Mouse (Mus musculus) liver, adult 2 months (tissue): Measurements from ENCODE around the gene Cbx8. TPM values are rescaled to one million over a fixed set of nuclear protein-coding genes. Genes with fewer than 3 reads are reported as not detected.

Experiments used
- DNase-seq: peaks from one replicate; pipeline ENCODE4 v3.0.0-alpha.2; 2011; ENCODE audit warnings: low read depth, low spot score; ENCODE audit errors: extremely low read depth
- H3K27ac ChIP-seq: fragments of 200-500 bp; replicated peaks from 2 replicates; pipeline ENCODE4 v1.5.1; 2012; ENCODE audit warnings: low read depth, mild to moderate bottlenecking, control low read depth, inconsistent platforms, low read length; ENCODE audit not compliant: insufficient read depth
- H3K27me3 ChIP-seq: fragments of 200-500 bp; 2 replicates; pipeline ENCODE4 v1.6.1; 2012; ENCODE audit warnings: mild to moderate bottlenecking, moderate library complexity, low read length, inconsistent platforms; ENCODE audit not compliant: control insufficient read depth, insufficient read depth
- H3K36me3 ChIP-seq: fragments of 200-500 bp; 2 replicates; pipeline ENCODE4 v1.6.1; 2012; ENCODE audit warnings: low read length, inconsistent platforms; ENCODE audit not compliant: control insufficient read depth, insufficient read depth
- H3K4me1 ChIP-seq: fragments of 200-500 bp; 2 replicates; pipeline ENCODE4 v1.6.1; 2011; ENCODE audit warnings: low read length; ENCODE audit not compliant: control insufficient read depth, insufficient read depth
- H3K4me3 ChIP-seq: fragments of 200-500 bp; 2 replicates; pipeline ENCODE4 v1.5.1; 2011; ENCODE audit warnings: low read depth, mild to moderate bottlenecking, control low read depth, low read length, moderate library complexity; ENCODE audit not compliant: insufficient read depth
- H3K79me2 ChIP-seq: fragments of 200-500 bp; 2 replicates; pipeline ENCODE4 v1.6.1; 2012; ENCODE audit warnings: inconsistent platforms, mild to moderate bottlenecking, low read length, moderate library complexity; ENCODE audit not compliant: control insufficient read depth, insufficient read depth
- H3K9ac ChIP-seq: fragments of 200-500 bp; 2 replicates; pipeline ENCODE4 v1.6.1; 2012; ENCODE audit warnings: low read depth, mild to moderate bottlenecking, control low read depth, inconsistent platforms, low read length
- CTCF ChIP-seq: fragments of 200-500 bp; IDR thresholded peaks from 2 replicates; pipeline ENCODE4 v1.5.1; 2011; ENCODE audit warnings: low read depth, low read length, control low read depth
- POLR2A ChIP-seq: fragments of 200-500 bp; IDR thresholded peaks from 2 replicates; pipeline ENCODE4 v1.6.1; 2011; ENCODE audit warnings: low read length, control low read depth; ENCODE audit not compliant: insufficient read depth; ENCODE audit errors: extremely low read depth
- WGBS: fragments of 180-500 bp; shearing (Covaris S2); methylation state at CpG from one replicate; pipeline ENCODE4 v1.1.7; 2018; 5-methylcytosine and 5-hydroxymethylcytosine counted together
- polyA plus RNA-seq: library from polyadenylated mRNA; depleted of rRNA; stranded (reverse); fragments of >200 nt; gene quantifications from 2 replicates; pipeline ENCODE4 v1.2.3, GENCODE M21; 2012; rRNA removed
- total RNA-seq: library from RNA; depleted of rRNA; stranded (reverse); fragments of >200 nt; gene quantifications from 2 replicates; pipeline ENCODE4 v1.2.3, GENCODE M21; 2014; rRNA removed

The Cbx8 gene
- total RNA-seq (4.3 and 5.1 TPM in 2 replicates), polyA plus RNA-seq (1.7 and 4.4 TPM in 2 replicates)

GRCm38 (mm10) chr11:119040600-119041324, at the start of gene Cbx8:
TSS of gene Cbx8 (minus strand) at chr11:119040969.
- Histone ChIP-seq H3K79me2 (no peaks in the 10 kb centered on the region), H3K27ac (peak within 1 kb of the TSS; percentile 92), H3K4me1 (peaks cover 23% of the 10 kb centered on the region), H3K27me3 (0 out of 2 replicates have a peak, but pooled peaks cover 6% of the 10 kb centered on the region), H3K36me3 (no peaks in the 10 kb centered on the region; the same call in 1 of the 2 replicates), H3K9ac (peak within 1 kb of the TSS; percentile 97), H3K4me3 (peak within 1 kb of the TSS; percentile 94)
- WGBS = under 1% methylated on average over 63 of the region's 63 CpGs
- DNase-seq = peak; percentile 93
- TF ChIP-seq CTCF (no peak), POLR2A (peak; percentile 89)

DNA sequence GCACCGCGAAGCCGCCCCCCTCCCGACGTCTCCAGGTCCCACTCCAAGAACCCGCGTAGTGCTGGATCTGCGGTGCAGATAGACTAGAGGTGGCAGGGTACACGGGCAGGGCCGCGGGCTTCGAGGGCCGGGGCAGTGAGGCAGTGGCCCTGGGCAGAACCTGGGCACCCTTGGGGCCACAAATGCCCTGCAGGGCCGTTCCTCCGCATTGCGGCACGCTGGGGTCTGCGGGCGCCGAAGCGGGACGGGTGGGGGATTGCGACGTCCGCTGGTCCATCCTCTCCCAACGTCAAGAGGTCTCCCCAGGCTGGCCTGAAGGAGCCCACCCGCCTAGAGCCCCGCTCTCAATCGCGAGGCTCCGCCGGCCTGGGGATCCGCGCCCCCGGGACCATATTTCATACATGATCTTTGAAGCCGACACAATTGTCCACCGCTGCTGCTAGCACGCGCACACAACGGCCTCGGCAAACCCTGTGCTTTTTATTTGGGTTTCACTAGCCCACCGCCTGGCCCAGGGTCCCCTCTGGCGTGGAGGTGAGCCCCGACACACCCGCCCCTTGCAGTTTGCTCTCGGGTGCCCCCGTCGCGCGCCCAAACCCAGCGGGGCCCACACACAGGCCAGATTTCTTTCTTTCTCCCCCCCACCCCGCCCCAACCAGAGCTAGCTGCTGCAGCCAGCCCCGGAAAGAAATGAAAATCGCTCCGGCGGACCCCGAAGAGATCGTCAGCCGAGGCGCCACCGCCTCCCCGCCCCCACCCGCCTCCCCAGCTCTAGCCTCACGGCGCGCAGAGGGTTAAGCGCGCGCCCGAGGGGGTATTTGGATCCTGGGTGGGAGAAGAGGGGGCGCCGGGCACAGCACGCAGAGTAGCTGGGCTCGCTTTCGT, 49.5 kb upstream of the Cbx8 start:
- Histone ChIP-seq H3K9ac (peak overlapping the region; percentile 86), H3K36me3 (no peaks in the 10 kb centered on the region), H3K27me3 (no peaks in the 10 kb centered on the region), H3K79me2 (peaks cover 5% of the 10 kb centered on the region; the same call in 1 of the 2 replicates), H3K27ac (peak overlapping the region; percentile 87), H3K4me3 (peak overlapping the region; percentile 65), H3K4me1 (peaks cover 14% of the 10 kb centered on the region)
- WGBS = under 1% methylated on average over 75 of the region's 75 CpGs
- TF ChIP-seq CTCF (no peak), POLR2A (no peak)
- no peak for DNase-seq

DNA sequence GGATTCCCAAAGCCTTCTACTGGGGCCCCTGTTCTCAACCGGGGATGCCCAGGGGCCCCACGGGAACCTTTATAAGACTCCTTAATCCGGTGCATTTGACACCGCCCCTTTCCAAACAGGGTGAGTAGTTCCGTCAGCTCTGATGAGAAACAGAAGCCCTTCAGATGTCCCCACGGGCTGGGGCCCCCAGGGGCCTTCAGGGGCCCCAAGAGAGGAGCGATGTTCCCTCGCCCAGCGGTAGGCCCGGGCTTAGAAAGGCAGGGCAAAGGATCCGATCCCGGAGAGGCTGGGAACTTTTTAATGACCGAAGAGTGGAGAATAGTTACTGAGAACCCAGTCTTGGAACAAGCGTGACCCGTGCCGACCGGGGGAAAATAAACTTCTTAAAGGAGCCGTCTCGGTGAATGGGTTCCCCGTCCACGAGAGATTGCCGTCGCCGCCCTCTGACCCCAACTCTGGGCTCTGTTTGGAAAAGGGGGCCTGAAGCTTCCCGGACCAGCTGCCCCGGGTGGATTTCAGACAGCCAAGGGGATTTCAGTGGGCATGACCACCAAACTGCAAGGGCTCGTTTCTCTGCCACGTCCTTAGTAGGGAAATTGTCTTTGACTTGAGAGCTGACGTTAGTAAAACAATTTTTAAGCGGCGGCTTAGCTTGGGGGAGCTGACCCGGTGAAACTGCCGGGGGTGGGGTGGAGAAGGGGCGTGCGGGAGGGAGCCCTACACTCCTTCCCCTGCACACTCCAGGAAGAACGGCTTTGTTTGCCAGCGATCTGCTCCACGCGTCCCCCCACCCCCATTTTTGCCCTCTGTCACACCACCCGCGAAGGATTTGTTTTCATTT, 48.7 kb upstream of the Cbx8 start:
- H3K27ac ChIP-seq = no peak overlapping the region
- peak overlapping the region; percentile 65; the same call in 1 of the 2 replicates for H3K4me3 ChIP-seq
- H3K9ac ChIP-seq = peak overlapping the region; percentile 86
- TF ChIP-seq POLR2A (no peak), CTCF (no peak)
- 15% methylated on average over 41 of the region's 41 CpGs for WGBS
- no peaks in the 10 kb centered on the region for H3K36me3 ChIP-seq
- no peak for DNase-seq
- no peaks in the 10 kb centered on the region for H3K27me3 ChIP-seq
- peaks cover 5% of the 10 kb centered on the region; the same call in 1 of the 2 replicates for H3K79me2 ChIP-seq
- H3K4me1 ChIP-seq = peaks cover 14% of the 10 kb centered on the region

- no peak overlapping the region for H3K27ac ChIP-seq
Measured at GRCm38 (mm10) chr11:119088391-119089234, 47.8 kb upstream of the Cbx8 start.

More at GRCm38 (mm10) chr11:119088391-119089234, 47.8 kb upstream of the Cbx8 start:
- H3K36me3 ChIP-seq = no peaks in the 10 kb centered on the region
- H3K4me1 ChIP-seq = peaks cover 16% of the 10 kb centered on the region
- no peaks in the 10 kb centered on the region for H3K27me3 ChIP-seq
- H3K9ac ChIP-seq = no peak overlapping the region
- DNase-seq = no peak
- TF ChIP-seq CTCF (peak; percentile 56), POLR2A (no peak)
- WGBS = 20% methylated on average over 28 of the region's 28 CpGs
- H3K79me2 ChIP-seq = peaks cover 5% of the 10 kb centered on the region; the same call in 1 of the 2 replicates
- no peak overlapping the region for H3K4me3 ChIP-seq
